23 mouse cellular contexts compared by ENCODE assay signal in genomic region chr15:98170917-98171316, GRCm38 (mm10). TPM values are rescaled to one million over a fixed set of nuclear protein-coding genes. Genes with fewer than 3 reads are reported as not detected.
DNase-seq lines count a peak whose midpoint lies in the region; ATAC-seq and TF ChIP-seq lines count a peak whose summit lies in the region.
"Had no signal": no experiment of that assay in that cellular context is flagged by ENCODE, and none has a peak within 500 bp of the region (broad histone marks: within the 10 kb centered on the region; RNA-seq: fewer than 3 reads in every experiment).

No protein-coding gene starts in this region.

- peaks cover 57% of the 10 kb centered on the region for H3K27me3 ChIP-seq in forebrain, embryonic 12.5 days
- H3K27me3 ChIP-seq in forebrain, embryonic 10.5 days (ENCODE audit: poor library complexity, severe bottlenecking) = peaks cover 86% of the 10 kb centered on the region
- peaks cover 31% of the 10 kb centered on the region for H3K27me3 ChIP-seq in midbrain, embryonic 13.5 days
- peaks cover 29% of the 10 kb centered on the region for H3K27me3 ChIP-seq in midbrain, embryonic 11.5 days (ENCODE audit: control insufficient read depth, insufficient read depth, low read length)
- H3K27me3 ChIP-seq in hindbrain, embryonic 16.5 days (replicated peaks; ENCODE audit: control insufficient read depth, insufficient read depth, low read length) = no peaks in the 10 kb centered on the region
- H3K27me3 ChIP-seq in neural tube, embryonic 14.5 days (ENCODE audit: control insufficient read depth, insufficient read depth, low read length) = peaks cover 6% of the 10 kb centered on the region
- H3K27me3 ChIP-seq in stomach, postnatal 0 days (ENCODE audit: control insufficient read depth, insufficient read depth, low read length) = peaks cover 9% of the 10 kb centered on the region; the same call in 1 of the 2 replicates

- no peak for ATAC-seq in forebrain, embryonic 12.5 days (ENCODE audit: low FRiP score)
- ATAC-seq in midbrain, embryonic 13.5 days = no peak
- no peak for ATAC-seq in midbrain, embryonic 11.5 days (ENCODE audit: low FRiP score)
- ATAC-seq in hindbrain, embryonic 16.5 days = no peak
- no peak for ATAC-seq in neural tube, embryonic 14.5 days (ENCODE audit: low read depth)
- no peak for ATAC-seq in stomach, postnatal 0 days (ENCODE audit: low FRiP score, low TSS enrichment)
- ATAC-seq: intestine, embryonic 16.5 days had no signal

- no peaks in the 10 kb centered on the region for H3K36me3 ChIP-seq in forebrain, embryonic 12.5 days (replicated peaks)
- no peaks in the 10 kb centered on the region for H3K36me3 ChIP-seq in forebrain, embryonic 10.5 days (replicated peaks)
- no peaks in the 10 kb centered on the region for H3K36me3 ChIP-seq in midbrain, embryonic 13.5 days
- H3K36me3 ChIP-seq in midbrain, embryonic 11.5 days (ENCODE audit: control insufficient read depth, insufficient read depth, low read length) = no peaks in the 10 kb centered on the region
- H3K36me3 ChIP-seq in hindbrain, embryonic 16.5 days (ENCODE audit: control insufficient read depth, insufficient read depth, low read length) = no peaks in the 10 kb centered on the region
- no peaks in the 10 kb centered on the region for H3K36me3 ChIP-seq in neural tube, embryonic 14.5 days (ENCODE audit: control insufficient read depth, insufficient read depth, low read length)
- no peaks in the 10 kb centered on the region for H3K36me3 ChIP-seq in stomach, postnatal 0 days (ENCODE audit: control insufficient read depth, insufficient read depth, low read length)
- H3K36me3 ChIP-seq: G1E; heart, embryonic 13.5 days; limb, embryonic 15.5 days; liver, embryonic 15.5 days had no signal

- no peak for DNase-seq in forebrain, embryonic 10.5 days (ENCODE audit: extremely low spot score, low spot score)
- no peak for DNase-seq in midbrain, embryonic 11.5 days (ENCODE audit: low spot score, missing footprints)
- DNase-seq in stomach, postnatal 0 days (ENCODE audit: low spot score) = no peak
- no peak for DNase-seq in kidney, postnatal 36 days
- DNase-seq: cerebellum, postnatal 14 days; heart, postnatal 36 days; thymus, adult 18-20 months; thymus, postnatal 4 days had no signal

- no peak overlapping the region for H3K4me3 ChIP-seq in forebrain, embryonic 12.5 days (replicated peaks)
- H3K4me3 ChIP-seq in forebrain, embryonic 10.5 days = no peak overlapping the region
- peak overlapping the region; percentile 64 for H3K4me3 ChIP-seq in midbrain, embryonic 13.5 days (replicated peaks)
- H3K4me3 ChIP-seq in midbrain, embryonic 11.5 days (ENCODE audit: low read depth, low read length) = no peak overlapping the region
- peak overlapping the region; percentile 70 for H3K4me3 ChIP-seq in hindbrain, embryonic 16.5 days (ENCODE audit: low read length)
- peak overlapping the region; percentile 12; the same call in 1 of the 2 replicates for H3K4me3 ChIP-seq in neural tube, embryonic 14.5 days (ENCODE audit: low read depth, low read length)
- no peak overlapping the region for H3K4me3 ChIP-seq in stomach, postnatal 0 days (ENCODE audit: low read depth, low read length)
- H3K4me3 ChIP-seq: heart, embryonic 13.5 days; limb, embryonic 15.5 days; liver, embryonic 15.5 days had no signal

- H3K9me3 ChIP-seq in forebrain, embryonic 12.5 days = no peaks in the 10 kb centered on the region
- no peaks in the 10 kb centered on the region for H3K9me3 ChIP-seq in forebrain, embryonic 10.5 days
- H3K9me3 ChIP-seq in midbrain, embryonic 13.5 days = no peaks in the 10 kb centered on the region
- H3K9me3 ChIP-seq in midbrain, embryonic 11.5 days (ENCODE audit: control insufficient read depth, low read length) = no peaks in the 10 kb centered on the region
- H3K9me3 ChIP-seq in hindbrain, embryonic 16.5 days (ENCODE audit: control insufficient read depth, low read length) = no peaks in the 10 kb centered on the region
- no peaks in the 10 kb centered on the region for H3K9me3 ChIP-seq in neural tube, embryonic 14.5 days (ENCODE audit: control insufficient read depth, low read length)
- no peaks in the 10 kb centered on the region for H3K9me3 ChIP-seq in stomach, postnatal 0 days (ENCODE audit: control insufficient read depth, low read length)
- H3K9me3 ChIP-seq: G1E; heart, embryonic 13.5 days; limb, embryonic 15.5 days; liver, embryonic 15.5 days had no signal

- peak overlapping the region; percentile 87 for H3K4me2 ChIP-seq in forebrain, embryonic 12.5 days
- peak overlapping the region; percentile 84 for H3K4me2 ChIP-seq in midbrain, embryonic 13.5 days (replicated peaks)
- no peak overlapping the region for H3K4me2 ChIP-seq in midbrain, embryonic 11.5 days
- H3K4me2 ChIP-seq in hindbrain, embryonic 16.5 days (ENCODE audit: low read length) = peak overlapping the region; percentile 72
- H3K4me2 ChIP-seq in neural tube, embryonic 14.5 days (ENCODE audit: low read depth, low read length) = peak overlapping the region; percentile 77
- no peak overlapping the region for H3K4me2 ChIP-seq in stomach, postnatal 0 days (replicated peaks; ENCODE audit: low read depth)
- H3K4me2 ChIP-seq: heart, embryonic 13.5 days; limb, embryonic 15.5 days; liver, embryonic 15.5 days had no signal

- 77% methylated on average over 9 of the region's 9 CpGs for WGBS in forebrain, embryonic 12.5 days
- WGBS in forebrain, embryonic 10.5 days = 79% methylated on average over 9 of the region's 9 CpGs
- whole genome bisulfite sequencing in midbrain, embryonic 13.5 days = 76% methylated on average over 9 of the region's 9 CpGs
- 76% methylated on average over 9 of the region's 9 CpGs for WGBS in midbrain, embryonic 11.5 days
- 72% methylated on average over 9 of the region's 9 CpGs for WGBS in hindbrain, embryonic 16.5 days
- 75% methylated on average over 9 of the region's 9 CpGs for WGBS in neural tube, embryonic 14.5 days
- whole genome bisulfite sequencing in stomach, postnatal 0 days = 64% methylated on average over 9 of the region's 9 CpGs

- no peak for TF ChIP-seq EP300 in stomach, postnatal 0 days (optimal IDR thresholded peaks at IDR 0.05)

- no peak overlapping the region for H3K9ac ChIP-seq in forebrain, embryonic 12.5 days
- H3K9ac ChIP-seq in midbrain, embryonic 13.5 days (replicated peaks) = peak overlapping the region; percentile 10; the same call in 1 of the 2 replicates
- no peak overlapping the region for H3K9ac ChIP-seq in midbrain, embryonic 11.5 days (ENCODE audit: low read length)
- no peak overlapping the region for H3K9ac ChIP-seq in hindbrain, embryonic 16.5 days (ENCODE audit: low read depth, low read length)
- 0 out of 2 replicates have a peak overlapping the region, but pooled peaks have one; percentile 3 for H3K9ac ChIP-seq in neural tube, embryonic 14.5 days (replicated peaks; ENCODE audit: low read depth, low read length)
- H3K9ac ChIP-seq in stomach, postnatal 0 days (ENCODE audit: low read length) = no peak overlapping the region
- H3K9ac ChIP-seq: heart, embryonic 13.5 days; limb, embryonic 15.5 days; liver, embryonic 15.5 days had no signal

- peaks cover 41% of the 10 kb centered on the region for H3K4me1 ChIP-seq in forebrain, embryonic 12.5 days
- peaks cover 48% of the 10 kb centered on the region for H3K4me1 ChIP-seq in forebrain, embryonic 10.5 days
- peaks cover 62% of the 10 kb centered on the region for H3K4me1 ChIP-seq in midbrain, embryonic 13.5 days (replicated peaks)
- H3K4me1 ChIP-seq in midbrain, embryonic 11.5 days (ENCODE audit: control insufficient read depth, insufficient read depth, low read length) = peaks cover 5% of the 10 kb centered on the region
- H3K4me1 ChIP-seq in hindbrain, embryonic 16.5 days (ENCODE audit: control insufficient read depth, insufficient read depth, low read depth, low read length) = peaks cover 9% of the 10 kb centered on the region
- H3K4me1 ChIP-seq in neural tube, embryonic 14.5 days (ENCODE audit: control insufficient read depth, insufficient read depth, low read length) = peaks cover 15% of the 10 kb centered on the region; the same call in 1 of the 2 replicates
- H3K4me1 ChIP-seq in stomach, postnatal 0 days (replicated peaks; ENCODE audit: control insufficient read depth, insufficient read depth) = no peaks in the 10 kb centered on the region

- no peak overlapping the region for H3K27ac ChIP-seq in forebrain, embryonic 12.5 days
- no peak overlapping the region for H3K27ac ChIP-seq in forebrain, embryonic 10.5 days
- no peak overlapping the region for H3K27ac ChIP-seq in midbrain, embryonic 13.5 days
- no peak overlapping the region for H3K27ac ChIP-seq in midbrain, embryonic 11.5 days (ENCODE audit: low read depth, low read length)
- H3K27ac ChIP-seq in hindbrain, embryonic 16.5 days (ENCODE audit: low read depth, low read length) = no peak overlapping the region
- no peak overlapping the region for H3K27ac ChIP-seq in neural tube, embryonic 14.5 days (ENCODE audit: low read depth, low read length)
- H3K27ac ChIP-seq in stomach, postnatal 0 days (replicated peaks) = no peak overlapping the region
- H3K27ac ChIP-seq: heart, embryonic 13.5 days; kidney, postnatal 0 days; limb, embryonic 15.5 days; liver, embryonic 15.5 days; macrophage had no signal

- no peak for TF ChIP-seq CTCF in stomach, postnatal 0 days (IDR thresholded peaks at IDR 0.05; ENCODE audit: low read depth)

RNA-seq across cellular contexts. Expression of gene Ccdc184, which starts 4.0 kb away (rescaled TPM):
- 15.9 and 19.6 TPM in 2 replicates for polyA plus RNA-seq in forebrain, embryonic 12.5 days (2016; fragmentation: Nextera tagmentation; extraction: Ambion mirVana)
- polyA plus RNA-seq in forebrain, embryonic 10.5 days (2016; fragmentation: Nextera tagmentation; extraction: Ambion mirVana) = 4.4 and 4.6 TPM in 2 replicates
- 55.4 and 60.4 TPM in 2 replicates for polyA plus RNA-seq in midbrain, embryonic 13.5 days (2015; fragmentation: Nextera tagmentation; extraction: Ambion mirVana)
- 12.7 TPM in 2 replicates for polyA plus RNA-seq in midbrain, embryonic 11.5 days (2014; fragmentation: Nextera tagmentation; extraction: Ambion mirVana)
- polyA plus RNA-seq in hindbrain, embryonic 16.5 days (2015; fragmentation: Nextera tagmentation; extraction: Ambion mirVana) = 130 and 139 TPM in 2 replicates
- 85.9 and 117 TPM in 2 replicates for polyA plus RNA-seq in neural tube, embryonic 14.5 days (2014; fragmentation: Nextera tagmentation; extraction: Ambion mirVana)
- 0.92 and 0.95 TPM in 2 replicates for polyA plus RNA-seq in stomach, postnatal 0 days (2015; fragmentation: Nextera tagmentation; extraction: Ambion mirVana)
- polyA plus RNA-seq: G1E, macrophage had no signal

RNA-seq across cellular contexts. Expression of gene Asb8, which starts 5.5 kb away (rescaled TPM):
- 38.4 and 44.8 TPM in 2 replicates for polyA plus RNA-seq in forebrain, embryonic 12.5 days (2016; fragmentation: Nextera tagmentation; extraction: Ambion mirVana)
- polyA plus RNA-seq in forebrain, embryonic 10.5 days (2016; fragmentation: Nextera tagmentation; extraction: Ambion mirVana) = 40.7 and 40.8 TPM in 2 replicates
- polyA plus RNA-seq in midbrain, embryonic 13.5 days (2015; fragmentation: Nextera tagmentation; extraction: Ambion mirVana) = 54.4 and 54.9 TPM in 2 replicates
- polyA plus RNA-seq in midbrain, embryonic 11.5 days (2014; fragmentation: Nextera tagmentation; extraction: Ambion mirVana) = 44.4 and 49.4 TPM in 2 replicates
- polyA plus RNA-seq in hindbrain, embryonic 16.5 days (2015; fragmentation: Nextera tagmentation; extraction: Ambion mirVana) = 61.0 and 64.4 TPM in 2 replicates
- polyA plus RNA-seq in neural tube, embryonic 14.5 days (2014; fragmentation: Nextera tagmentation; extraction: Ambion mirVana) = 66.7 and 74.0 TPM in 2 replicates
- 31.3 and 31.9 TPM in 2 replicates for polyA plus RNA-seq in stomach, postnatal 0 days (2015; fragmentation: Nextera tagmentation; extraction: Ambion mirVana)

RNA-seq across cellular contexts. Expression of gene Olfr288, which starts 24.4 kb away (rescaled TPM):
- polyA plus RNA-seq in forebrain, embryonic 12.5 days (2016; fragmentation: Nextera tagmentation; extraction: Ambion mirVana) = not detected in 2 replicates
- polyA plus RNA-seq in forebrain, embryonic 10.5 days (2016; fragmentation: Nextera tagmentation; extraction: Ambion mirVana) = not detected in 2 replicates
- not detected in 2 replicates for polyA plus RNA-seq in midbrain, embryonic 13.5 days (2015; fragmentation: Nextera tagmentation; extraction: Ambion mirVana)
- not detected in 2 replicates for polyA plus RNA-seq in midbrain, embryonic 11.5 days (2014; fragmentation: Nextera tagmentation; extraction: Ambion mirVana)
- polyA plus RNA-seq in hindbrain, embryonic 16.5 days (2015; fragmentation: Nextera tagmentation; extraction: Ambion mirVana) = not detected in 2 replicates
- polyA plus RNA-seq in neural tube, embryonic 14.5 days (2014; fragmentation: Nextera tagmentation; extraction: Ambion mirVana) = not detected in 2 replicates
- polyA plus RNA-seq in stomach, postnatal 0 days (2015; fragmentation: Nextera tagmentation; extraction: Ambion mirVana) = not detected in 2 replicates
- polyA plus RNA-seq: brain, embryonic 14.5 days; embryonic facial prominence, embryonic 14.5 days; G1E; heart, embryonic 13.5 days; intestine, embryonic 16.5 days; kidney, postnatal 0 days; limb, embryonic 15.5 days; liver, embryonic 15.5 days; lung, embryonic 16.5 days; macrophage; neural tube, embryonic 11.5 days had no signal

RNA-seq across cellular contexts. Expression of gene Gm44579, which starts 49.9 kb away (rescaled TPM):
- polyA plus RNA-seq in forebrain, embryonic 12.5 days (2016; fragmentation: Nextera tagmentation; extraction: Ambion mirVana) = not detected in 2 replicates
- not detected in 2 replicates for polyA plus RNA-seq in forebrain, embryonic 10.5 days (2016; fragmentation: Nextera tagmentation; extraction: Ambion mirVana)
- not detected in 2 replicates for polyA plus RNA-seq in midbrain, embryonic 13.5 days (2015; fragmentation: Nextera tagmentation; extraction: Ambion mirVana)
- polyA plus RNA-seq in midbrain, embryonic 11.5 days (2014; fragmentation: Nextera tagmentation; extraction: Ambion mirVana) = not detected in 2 replicates
- polyA plus RNA-seq in hindbrain, embryonic 16.5 days (2015; fragmentation: Nextera tagmentation; extraction: Ambion mirVana) = not detected in 2 replicates
- polyA plus RNA-seq in neural tube, embryonic 14.5 days (2014; fragmentation: Nextera tagmentation; extraction: Ambion mirVana) = not detected in 2 replicates
- not detected in 2 replicates for polyA plus RNA-seq in stomach, postnatal 0 days (2015; fragmentation: Nextera tagmentation; extraction: Ambion mirVana)
- polyA plus RNA-seq: brain, embryonic 14.5 days; embryonic facial prominence, embryonic 14.5 days; G1E; heart, embryonic 13.5 days; intestine, embryonic 16.5 days; kidney, postnatal 0 days; limb, embryonic 15.5 days; liver, embryonic 15.5 days; lung, embryonic 16.5 days; macrophage; neural tube, embryonic 11.5 days had no signal

RNA-seq across cellular contexts. Expression of gene Olfr287, which starts 49.9 kb away (rescaled TPM):
- polyA plus RNA-seq in forebrain, embryonic 12.5 days (2016; fragmentation: Nextera tagmentation; extraction: Ambion mirVana) = not detected in 2 replicates
- not detected in 2 replicates for polyA plus RNA-seq in forebrain, embryonic 10.5 days (2016; fragmentation: Nextera tagmentation; extraction: Ambion mirVana)
- 0.14 TPM in 1 of 2 replicates, not detected in the other for polyA plus RNA-seq in midbrain, embryonic 13.5 days (2015; fragmentation: Nextera tagmentation; extraction: Ambion mirVana)
- not detected in 2 replicates for polyA plus RNA-seq in midbrain, embryonic 11.5 days (2014; fragmentation: Nextera tagmentation; extraction: Ambion mirVana)
- polyA plus RNA-seq in hindbrain, embryonic 16.5 days (2015; fragmentation: Nextera tagmentation; extraction: Ambion mirVana) = 0.42 and 1.0 TPM in 2 replicates
- polyA plus RNA-seq in neural tube, embryonic 14.5 days (2014; fragmentation: Nextera tagmentation; extraction: Ambion mirVana) = 0.12 TPM in 1 of 2 replicates, not detected in the other
- not detected in 2 replicates for polyA plus RNA-seq in stomach, postnatal 0 days (2015; fragmentation: Nextera tagmentation; extraction: Ambion mirVana)
- polyA plus RNA-seq: brain, embryonic 14.5 days; embryonic facial prominence, embryonic 14.5 days; G1E; heart, embryonic 13.5 days; intestine, embryonic 16.5 days; kidney, postnatal 0 days; limb, embryonic 15.5 days; liver, embryonic 15.5 days; lung, embryonic 16.5 days; macrophage; neural tube, embryonic 11.5 days had no signal

Comparison
In these comparisons a context has a peak if more than half of its experiments do, and no peak if none do; other contexts are left out.
1. H3K4me2 ChIP-seq: peak in forebrain, embryonic 12.5 days (single experiment), midbrain, embryonic 13.5 days (single experiment), hindbrain, embryonic 16.5 days (single experiment) and neural tube, embryonic 14.5 days (single experiment); none in midbrain, embryonic 11.5 days (single experiment) and stomach, postnatal 0 days (single experiment).
2. H3K4me3 ChIP-seq: peak in midbrain, embryonic 13.5 days (single experiment), hindbrain, embryonic 16.5 days (single experiment) and neural tube, embryonic 14.5 days (single experiment); none in forebrain, embryonic 12.5 days (single experiment), forebrain, embryonic 10.5 days (single experiment), midbrain, embryonic 11.5 days (single experiment) and stomach, postnatal 0 days (single experiment).
3. H3K9ac ChIP-seq: peak in midbrain, embryonic 13.5 days (single experiment) and neural tube, embryonic 14.5 days (single experiment); none in forebrain, embryonic 12.5 days (single experiment), midbrain, embryonic 11.5 days (single experiment), hindbrain, embryonic 16.5 days (single experiment) and stomach, postnatal 0 days (single experiment).